Mouse (Mus musculus) mature B cell (primary cell): ENCODE data around the gene Dgcr6.

ENCODE experiments used
- in situ Hi-C: fragments of 300-500 bp; cut with MboI; formaldehyde crosslinking; loops from 2 replicates; pipeline ENCODE4 v1.14.3; 2019

The Dgcr6 gene

DNA sequence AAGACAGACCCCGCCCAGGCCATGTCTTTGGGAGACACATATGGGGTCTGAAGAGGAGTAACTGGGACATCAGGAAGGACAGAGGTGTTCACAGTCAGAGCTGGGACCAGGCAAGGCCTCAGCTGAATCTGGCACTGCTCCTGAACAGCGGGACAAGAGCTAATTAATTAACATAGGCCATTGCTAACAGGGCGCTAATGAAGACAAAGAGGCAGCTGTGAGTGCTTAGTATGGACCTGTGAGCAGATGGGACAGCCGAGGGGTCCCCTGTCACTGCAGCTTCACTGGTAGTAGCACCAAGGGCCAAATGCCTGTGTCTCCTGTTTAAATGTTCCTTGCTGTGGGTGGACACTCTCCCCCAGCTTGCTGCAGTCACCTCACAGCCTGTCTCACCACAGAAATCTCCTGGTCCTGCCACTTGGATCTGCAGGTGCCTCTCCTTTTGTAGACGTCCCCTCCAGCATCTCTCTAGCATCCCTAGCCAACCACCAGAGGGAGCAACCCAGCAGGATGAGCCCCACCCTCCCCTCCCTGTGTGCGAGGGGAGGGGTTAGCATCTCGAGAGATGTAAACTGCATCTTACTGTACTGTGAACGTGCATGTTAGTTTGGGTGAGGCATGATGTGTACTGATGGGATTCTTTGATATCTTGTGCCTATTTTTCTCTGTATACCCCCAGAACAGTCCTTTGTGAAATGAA, 66.5 kb downstream of the Dgcr6 start:
- in situ Hi-C loops: no loop called here
